Mouse (Mus musculus) kidney, postnatal 0 days (tissue): Measurements from ENCODE around the gene Clstn1. TPM values are rescaled to one million over a fixed set of nuclear protein-coding genes. Genes with fewer than 3 reads are reported as not detected.
A peak's percentile ranks its signal among the peaks of the same experiment; 100 is the strongest.

Experiments
- ATAC-seq: fragments of 200-750 bp; cut with Nextera tagmentation; replicated peaks from 2 replicates; pipeline ENCODE4 v1.8.0; 2017; ENCODE audit warnings: low read depth, moderate number of reproducible peaks, moderate TSS enrichment, moderate library complexity; ENCODE audit not compliant: low FRiP score
- DNase-seq: peaks from one replicate; pipeline ENCODE4 v3.0.0-alpha.2; 2016; ENCODE audit warnings: low spot score
- H3K27ac ChIP-seq: fragments of 300-500 bp; sonication (generic); 2 replicates; pipeline ENCODE4 v1.5.1; 2014; ENCODE audit warnings: mild to moderate bottlenecking
- H3K27me3 ChIP-seq: fragments of 300-500 bp; sonication (generic); 2 replicates; pipeline ENCODE4 v1.6.1; 2014; ENCODE audit warnings: low read length, mixed read lengths; ENCODE audit not compliant: insufficient read depth
- H3K36me3 ChIP-seq: fragments of 300-500 bp; sonication (generic); 2 replicates; pipeline ENCODE4 v1.6.1; 2014; ENCODE audit warnings: low read length, mixed read lengths; ENCODE audit not compliant: insufficient read depth
- H3K4me1 ChIP-seq: fragments of 300-500 bp; sonication (generic); replicated peaks from 2 replicates; pipeline ENCODE4 v1.6.1; 2014; ENCODE audit warnings: antibody characterized with exemption, low read length, mixed read lengths; ENCODE audit not compliant: insufficient read depth
- H3K4me2 ChIP-seq: fragments of 300-500 bp; sonication (generic); 2 replicates; pipeline ENCODE4 v1.6.1; 2014; ENCODE audit warnings: mild to moderate bottlenecking, low read length, moderate library complexity, mixed read lengths
- H3K4me3 ChIP-seq: fragments of 300-500 bp; sonication (generic); replicated peaks from 2 replicates; pipeline ENCODE4 v1.5.1; 2014; ENCODE audit warnings: low read depth, low read length
- H3K9ac ChIP-seq: fragments of 300-500 bp; sonication (generic); 2 replicates; pipeline ENCODE4 v1.6.1; 2014; ENCODE audit warnings: low read depth, low read length
- H3K9me3 ChIP-seq: fragments of 300-500 bp; sonication (generic); replicated peaks from 2 replicates; pipeline ENCODE4 v1.6.1; 2016; ENCODE audit warnings: low read length, inconsistent platforms, mixed read lengths
- CTCF ChIP-seq: IDR thresholded peaks from 2 replicates; pipeline ENCODE4 v1.5.1; 2016; ENCODE audit warnings: antibody characterized with exemption, low read depth, mild to moderate bottlenecking, moderate library complexity
- WGBS: fragments of 180-500 bp; shearing (Covaris S2); extraction: QIAGEN DNeasy Blood & Tissue Kit; methylation state at CpG from one replicate; pipeline ENCODE4 v1.1.7; 2014; 5-methylcytosine and 5-hydroxymethylcytosine counted together
- polyA plus RNA-seq: library from polyadenylated mRNA; unstranded; fragments of >200 nt; fragmentation: Nextera tagmentation; extraction: Ambion mirVana; gene quantifications from 2 replicates; pipeline ENCODE4 v1.2.1, GENCODE M21; 2015

Gene Clstn1
- polyA plus RNA-seq, 1 experiment from 2014 or later, result 43.9 TPM

DNA sequence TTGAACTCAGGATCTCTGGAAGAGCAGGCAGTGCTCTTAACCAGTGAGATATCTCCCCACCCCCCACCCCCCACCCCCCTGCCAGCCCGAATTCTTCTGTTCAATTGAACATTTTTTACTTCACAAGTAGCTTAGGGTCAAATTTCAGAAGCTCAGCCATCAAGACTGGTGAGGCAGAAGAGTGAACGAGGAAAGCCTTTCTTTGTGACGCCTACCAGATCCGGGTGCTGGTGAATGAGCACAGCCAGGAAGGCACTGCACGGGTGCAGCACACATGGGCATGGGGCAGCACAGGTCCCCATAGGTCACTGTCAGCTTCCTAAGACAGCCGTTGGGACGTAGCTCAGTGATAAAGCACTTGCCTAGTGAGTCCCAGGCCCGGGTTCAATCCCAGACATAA, 33.7 kb downstream of the Clstn1 start:
- ATAC-seq (no peak), DNase-seq (no peak)
- H3K27me3 ChIP-seq, result no peaks in the 10 kb centered on the region
- no peaks in the 10 kb centered on the region for H3K4me1 ChIP-seq
- H3K4me2 ChIP-seq, result no peak overlapping the region
- H3K9ac ChIP-seq, result no peak overlapping the region
- H3K27ac ChIP-seq, result no peak overlapping the region
- TF ChIP-seq CTCF, result no peak
- H3K4me3 ChIP-seq, result no peak overlapping the region
- no peaks in the 10 kb centered on the region for H3K36me3 ChIP-seq
- 0 out of 2 replicates have a peak, but pooled peaks cover under 1% of the 10 kb centered on the region for H3K9me3 ChIP-seq
- WGBS, result 40% methylated on average over 8 of the region's 8 CpGs

- Histone ChIP-seq H3K9ac (no peak overlapping the region), H3K4me3 (no peak overlapping the region), H3K27me3 (no peaks in the 10 kb centered on the region), H3K4me1 (no peaks in the 10 kb centered on the region), H3K9me3 (no peaks in the 10 kb centered on the region), H3K27ac (no peak overlapping the region), H3K36me3 (no peaks in the 10 kb centered on the region), H3K4me2 (no peak overlapping the region)
- 72% methylated on average over 4 of the region's 4 CpGs for WGBS
- TF ChIP-seq CTCF, result no peak
- no peak for ATAC-seq
- DNase-seq, result no peak
Observed at GRCm38 (mm10) chr4:149621286-149621685, 35.0 kb downstream of the Clstn1 start.

DNA sequence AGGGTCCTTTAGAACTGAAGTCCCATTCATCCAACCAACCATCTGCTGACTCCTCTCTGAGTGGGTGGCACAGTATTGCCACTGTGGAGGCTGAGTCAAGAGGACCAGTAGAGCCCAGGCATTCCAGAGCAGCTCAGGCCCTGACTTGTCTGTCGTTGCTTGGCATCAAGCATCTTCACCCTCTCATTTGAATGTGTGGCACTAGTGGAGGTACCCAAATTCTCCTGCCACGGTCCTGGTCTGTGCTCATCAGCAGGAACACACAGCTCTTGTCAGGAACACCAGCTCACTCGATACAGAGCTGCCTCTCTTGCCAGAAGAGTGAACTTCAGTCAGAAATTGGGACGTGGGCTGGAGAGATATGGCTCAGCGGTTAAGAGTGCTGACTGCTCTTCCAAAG, 37.4 kb downstream of the Clstn1 start:
- WGBS, result 89% methylated on average over 5 of the region's 5 CpGs
- H3K9ac ChIP-seq, result no peak overlapping the region
- H3K4me2 ChIP-seq, result no peak overlapping the region
- H3K9me3 ChIP-seq, result no peaks in the 10 kb centered on the region
- no peak for ATAC-seq
- H3K4me1 ChIP-seq, result no peaks in the 10 kb centered on the region
- DNase-seq, result no peak
- no peak for TF ChIP-seq CTCF
- H3K4me3 ChIP-seq, result no peak overlapping the region
- no peaks in the 10 kb centered on the region for H3K36me3 ChIP-seq
- H3K27ac ChIP-seq, result no peak overlapping the region
- H3K27me3 ChIP-seq, result no peaks in the 10 kb centered on the region

GRCm38 (mm10) chr4:149626809-149627208, 40.5 kb downstream of the Clstn1 start:
- H3K4me2 ChIP-seq, result no peak overlapping the region
- no peak overlapping the region for H3K9ac ChIP-seq
- H3K9me3 ChIP-seq, result no peaks in the 10 kb centered on the region
- WGBS, result 91% methylated on average over 17 of the region's 17 CpGs
- H3K27me3 ChIP-seq, result no peaks in the 10 kb centered on the region
- H3K4me1 ChIP-seq, result no peaks in the 10 kb centered on the region
- no peak overlapping the region for H3K27ac ChIP-seq
- DNase-seq (no peak), ATAC-seq (no peak)
- no peak overlapping the region for H3K4me3 ChIP-seq
- H3K36me3 ChIP-seq, result peaks cover 13% of the 10 kb centered on the region; the same call in 1 of the 2 replicates
- TF ChIP-seq CTCF, result no peak

GRCm38 (mm10) chr4:149628372-149628771, 42.1 kb downstream of the Clstn1 start:
- peak; percentile 73 for TF ChIP-seq CTCF
- H3K4me3 ChIP-seq, result no peak overlapping the region
- DNase-seq (peak; percentile 65), ATAC-seq (no peak)
- H3K27ac ChIP-seq, result no peak overlapping the region
- H3K4me1 ChIP-seq, result no peaks in the 10 kb centered on the region
- H3K9me3 ChIP-seq, result no peaks in the 10 kb centered on the region
- 72% methylated on average over 10 of the region's 10 CpGs for WGBS
- H3K27me3 ChIP-seq, result no peaks in the 10 kb centered on the region
- no peak overlapping the region for H3K9ac ChIP-seq
- no peak overlapping the region for H3K4me2 ChIP-seq
- peaks cover 18% of the 10 kb centered on the region; the same call in 1 of the 2 replicates for H3K36me3 ChIP-seq

- no peaks in the 10 kb centered on the region for H3K27me3 ChIP-seq
- no peak for TF ChIP-seq CTCF
- H3K27ac ChIP-seq, result no peak overlapping the region
- 53% methylated on average over 9 of the region's 9 CpGs for WGBS
- H3K36me3 ChIP-seq, result peaks cover 18% of the 10 kb centered on the region; the same call in 1 of the 2 replicates
- no peaks in the 10 kb centered on the region for H3K4me1 ChIP-seq
- no peak overlapping the region for H3K4me2 ChIP-seq
- ATAC-seq, result no peak
- no peaks in the 10 kb centered on the region for H3K9me3 ChIP-seq
- H3K4me3 ChIP-seq, result no peak overlapping the region
- no peak overlapping the region for H3K9ac ChIP-seq
- no peak for DNase-seq
Observed at GRCm38 (mm10) chr4:149628810-149629209, 42.5 kb downstream of the Clstn1 start.

DNA sequence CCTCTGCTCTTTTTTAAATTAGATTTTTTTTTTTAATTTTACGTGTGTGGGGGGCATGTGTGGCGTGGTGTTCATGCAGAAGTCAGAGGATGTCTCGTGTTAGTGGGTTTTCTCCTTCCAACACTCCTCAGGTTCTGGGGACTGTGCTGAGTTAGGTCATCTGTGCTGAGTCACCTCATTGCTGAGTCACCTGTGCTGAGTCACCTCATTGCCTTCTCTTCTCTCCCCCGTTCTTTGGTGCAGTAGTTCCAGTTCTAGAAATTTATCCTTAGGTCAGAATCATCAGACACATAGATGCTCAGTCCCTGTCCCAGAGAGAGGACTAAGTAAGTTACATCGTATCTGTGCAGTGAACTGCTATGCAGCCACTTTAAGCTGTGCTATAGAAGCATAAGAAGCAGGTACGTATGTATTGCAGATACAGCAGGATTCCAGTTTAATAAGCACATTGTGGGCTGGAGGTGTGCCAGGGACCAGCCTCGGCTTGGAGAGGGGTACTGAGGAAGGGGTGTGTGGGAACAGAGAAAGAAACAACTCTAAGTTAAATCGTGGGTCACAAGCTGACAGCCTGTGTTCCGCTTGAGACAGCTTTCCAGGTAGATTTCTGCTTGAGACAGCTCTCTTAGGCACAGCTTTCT, 46.5 kb downstream of the Clstn1 start:
- Histone ChIP-seq H3K4me2 (no peak overlapping the region), H3K27ac (no peak overlapping the region), H3K27me3 (no peaks in the 10 kb centered on the region), H3K36me3 (peaks cover 30% of the 10 kb centered on the region), H3K4me3 (no peak overlapping the region), H3K9me3 (no peaks in the 10 kb centered on the region), H3K9ac (no peak overlapping the region), H3K4me1 (no peaks in the 10 kb centered on the region)
- no peak for ATAC-seq
- DNase-seq, result no peak
- no peak for TF ChIP-seq CTCF
- 85% methylated on average over 9 of the region's 9 CpGs for WGBS
